Mouse (Mus musculus) adrenal gland, postnatal 4 days (tissue): Measurements from ENCODE around the gene Ctnna2. TPM values are rescaled to one million over a fixed set of nuclear protein-coding genes. Genes with fewer than 3 reads are reported as not detected.
A peak's percentile ranks its signal among the peaks of the same experiment; 100 is the strongest.

Experiments used
- DNase-seq, 2 experiments: peaks; one replicate each; pipeline ENCODE4 v3.0.0; 2021 to 2022; ENCODE audit warnings: low spot score in 2 of 2, mixed read lengths in 2 of 2
- total RNA-seq, 2 experiments: library from RNA; stranded (reverse); gene quantifications; 2 replicates each; pipeline ENCODE4 v1.2.3; 2021

Ctnna2 gene
- total RNA-seq, 2 experiments from 2014 or later: 7.0 to 10.1 TPM

DNA sequence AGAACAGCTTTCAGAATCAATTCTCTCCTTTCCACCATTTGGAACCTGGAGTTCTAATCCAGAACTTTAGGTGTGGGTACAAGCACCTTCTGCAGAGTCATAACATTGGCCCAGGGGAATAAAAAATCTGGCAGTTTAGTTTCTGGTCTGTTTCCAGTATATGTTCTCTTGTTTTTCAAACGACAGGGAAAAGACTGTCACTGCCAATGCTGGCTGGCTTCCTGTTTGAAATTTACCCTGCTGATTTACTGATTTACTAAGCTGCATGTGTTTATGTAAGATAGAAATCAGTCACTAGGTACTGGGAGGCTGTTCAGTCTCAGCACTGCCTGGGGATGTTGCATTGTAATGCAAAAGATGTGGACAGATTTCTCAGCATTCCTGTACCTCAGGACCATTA is 375.6 kb downstream of the Ctnna2 start:
- no peak for DNase-seq

DNA sequence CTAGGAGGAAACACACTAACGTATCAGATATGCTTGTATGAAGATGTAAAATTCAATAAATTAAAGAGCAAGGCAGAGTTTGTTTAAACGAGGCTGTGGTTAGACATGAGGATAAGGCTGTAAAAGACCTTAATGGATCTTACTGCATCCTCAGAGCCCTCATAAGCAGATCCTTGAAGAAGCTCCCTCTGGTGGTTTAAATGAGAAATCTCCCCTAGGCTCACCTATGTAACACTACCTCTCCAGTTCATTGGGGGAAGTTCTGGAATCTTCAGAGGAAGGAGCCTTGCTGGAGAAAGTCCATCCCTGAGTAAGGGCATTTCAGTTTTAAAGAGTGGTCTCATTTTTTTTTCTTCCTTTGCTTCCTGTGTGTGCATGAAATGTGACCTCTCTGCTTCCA is 380.3 kb downstream of the Ctnna2 start:
- DNase-seq: no peak

DNA sequence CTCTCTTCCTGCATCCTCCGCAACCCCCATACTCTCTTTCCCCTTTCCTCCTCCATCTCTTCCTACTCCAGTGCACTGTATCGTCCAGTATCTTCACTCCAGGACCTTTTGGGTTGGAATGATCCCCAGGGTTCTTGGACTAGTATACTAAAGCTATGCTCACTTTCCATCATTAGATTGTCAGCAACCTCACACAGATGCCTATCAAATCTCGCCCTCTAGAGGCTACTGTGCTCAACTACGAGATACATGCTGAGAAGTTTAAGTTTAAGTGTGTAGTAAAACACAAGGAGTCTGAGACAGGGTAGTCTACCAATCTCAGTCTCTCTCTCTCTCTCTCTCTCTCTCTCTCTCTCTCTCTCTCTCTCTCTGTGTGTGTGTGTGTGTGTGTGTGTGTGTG is 396.9 kb downstream of the Ctnna2 start:
- DNase-seq: no peak

DNA sequence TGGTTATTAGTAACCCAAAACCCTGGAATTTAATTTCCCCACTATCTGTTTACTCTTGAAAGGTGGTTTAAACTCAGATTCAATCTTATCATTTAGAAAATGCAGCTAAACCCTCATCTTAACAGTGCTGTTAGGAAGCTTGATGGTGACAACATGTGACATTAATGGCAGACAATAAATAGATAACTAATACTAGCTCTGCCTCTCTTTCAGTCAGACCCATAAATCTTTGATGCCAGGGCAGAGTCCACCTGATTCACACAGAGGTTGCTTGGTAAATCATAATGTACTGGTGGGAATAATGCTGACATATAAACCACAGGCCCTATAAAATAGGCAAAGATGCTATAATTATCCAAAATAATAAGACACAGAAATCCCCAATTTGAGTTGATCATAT is 398.6 kb downstream of the Ctnna2 start:
- DNase-seq: no peak

DNA sequence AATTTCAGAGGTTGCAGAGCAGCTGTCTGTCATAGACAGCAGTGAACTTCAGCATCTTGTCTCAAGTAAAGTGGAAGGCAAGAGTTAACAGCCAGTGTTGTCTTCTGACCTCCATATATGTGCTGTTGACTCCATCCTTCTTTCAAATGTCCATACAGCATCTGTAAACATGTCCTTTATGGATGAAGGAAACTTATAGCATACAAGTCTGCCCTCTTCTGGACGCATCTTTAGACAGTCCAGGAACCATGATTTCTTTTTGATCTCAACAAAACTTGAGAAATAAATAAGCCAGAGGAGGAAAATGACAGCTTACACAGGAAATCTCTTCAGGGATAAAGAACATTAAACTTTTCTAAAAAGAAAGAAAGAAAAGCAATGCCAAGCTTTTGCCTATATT is 400.9 kb downstream of the Ctnna2 start:
- DNase-seq: no peak

DNA sequence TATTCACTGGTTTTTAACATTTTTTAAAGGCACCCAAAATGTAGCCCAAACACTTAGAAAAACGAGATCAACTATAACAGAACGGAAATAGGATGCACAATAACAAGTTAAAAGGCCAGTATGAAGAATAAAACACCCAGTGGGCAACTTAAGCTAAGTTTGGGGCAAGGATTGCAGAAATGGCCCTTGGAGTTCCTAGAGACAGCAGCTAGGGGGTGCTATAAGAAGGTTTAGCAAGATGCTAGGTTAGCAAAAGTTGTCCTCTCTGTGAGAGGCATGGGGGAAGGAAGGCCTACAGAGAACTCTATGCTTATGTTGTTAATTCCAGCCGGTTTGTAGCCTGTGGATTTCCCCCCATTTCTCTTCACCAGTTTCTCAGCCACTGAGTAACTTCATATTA is 401.9 kb downstream of the Ctnna2 start:
- DNase-seq: no peak

DNA sequence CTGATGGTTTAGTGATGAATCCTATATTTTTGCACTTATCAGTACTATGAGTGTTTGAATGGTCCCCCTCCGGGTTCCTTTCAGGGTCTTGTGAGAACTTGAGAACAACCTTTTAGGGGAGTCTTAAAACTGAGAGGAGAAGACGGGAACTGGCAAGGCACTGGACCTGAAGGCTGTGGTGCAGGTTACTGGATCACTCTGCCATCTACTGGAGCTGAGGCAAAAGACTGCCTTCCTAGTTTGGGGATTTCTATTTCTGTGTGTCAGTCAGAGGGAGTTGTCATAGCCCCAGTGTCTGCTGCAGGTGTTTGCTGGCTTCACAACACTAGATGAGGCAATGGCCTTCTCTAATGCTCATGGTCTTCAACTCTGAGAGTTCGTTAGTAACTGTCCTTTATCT is 406.9 kb downstream of the Ctnna2 start:
- no peak for DNase-seq

DNA sequence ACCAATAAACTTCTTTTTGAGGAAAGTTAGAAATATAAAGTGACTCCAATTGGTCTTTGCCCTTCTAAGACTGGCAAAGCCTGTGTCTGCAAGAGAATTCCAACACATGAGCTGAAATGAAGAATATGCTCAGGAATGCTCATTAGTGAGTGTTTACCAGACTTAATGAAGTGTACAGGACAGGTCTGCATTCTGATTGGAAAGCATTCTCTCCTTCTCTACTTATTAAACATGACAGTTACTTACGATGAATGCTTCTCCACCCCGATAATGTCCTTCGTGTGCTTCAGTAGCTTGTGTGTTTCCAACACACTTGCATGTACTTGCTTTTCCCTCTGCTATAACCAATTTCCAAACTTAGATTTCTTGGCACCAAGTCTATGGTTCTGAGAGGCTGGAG is 409.6 kb downstream of the Ctnna2 start:
- no peak for DNase-seq

DNA sequence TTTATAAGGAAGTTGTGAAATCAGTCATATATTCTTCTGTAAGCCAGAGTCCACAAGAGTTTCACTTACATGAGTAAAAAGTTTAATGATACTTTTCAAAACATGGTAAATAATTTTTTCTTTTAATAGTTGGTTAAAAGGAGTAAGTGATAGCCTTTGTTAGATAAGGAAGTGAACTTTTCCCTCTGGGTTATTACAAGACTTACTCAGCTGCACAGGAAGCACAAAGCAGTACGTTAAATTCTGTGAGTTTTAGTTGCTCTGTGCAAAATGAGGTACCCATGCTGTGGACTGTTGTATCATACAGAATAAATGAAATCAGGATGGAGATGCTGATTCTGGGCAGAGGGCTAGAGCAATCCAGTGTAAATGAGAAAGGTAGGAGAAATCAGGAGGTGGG is 423.3 kb downstream of the Ctnna2 start:
- no peak for DNase-seq

DNA sequence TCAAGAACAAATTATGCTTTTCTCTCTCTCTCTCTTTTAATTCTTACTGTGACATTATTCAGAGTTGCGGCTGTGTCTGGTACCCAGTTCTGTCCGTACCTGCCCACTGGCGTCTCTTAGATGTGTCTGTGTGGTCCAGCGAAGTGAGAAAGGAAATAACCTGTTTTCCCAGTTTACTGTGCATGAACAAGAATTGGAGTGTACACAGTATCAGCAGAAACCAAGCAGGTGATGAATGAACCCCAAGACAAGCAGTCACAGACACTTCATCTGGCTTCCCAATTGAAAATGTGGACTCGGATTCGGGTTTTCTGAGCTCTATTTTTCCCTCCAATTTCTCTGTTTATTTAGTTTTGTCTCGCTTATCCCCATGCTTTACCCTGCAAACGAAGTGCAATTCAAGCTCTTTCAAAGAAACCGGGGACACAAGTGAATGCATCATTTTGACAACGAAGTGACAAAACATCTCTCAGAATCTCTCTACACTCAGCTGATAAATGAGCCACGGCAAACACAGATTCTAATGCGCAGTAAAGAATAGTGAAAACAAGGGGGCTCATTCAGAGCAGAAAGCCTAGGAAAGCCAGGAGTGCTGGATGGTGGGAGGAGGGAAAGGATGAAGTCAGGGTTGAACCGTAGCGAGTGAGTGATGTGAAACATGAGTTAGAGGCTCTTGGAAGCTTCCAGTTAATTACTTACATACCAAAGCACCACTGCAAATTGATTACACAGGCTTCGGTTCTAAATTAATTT is 442.3 kb downstream of the Ctnna2 start:
- no peak for DNase-seq

DNA sequence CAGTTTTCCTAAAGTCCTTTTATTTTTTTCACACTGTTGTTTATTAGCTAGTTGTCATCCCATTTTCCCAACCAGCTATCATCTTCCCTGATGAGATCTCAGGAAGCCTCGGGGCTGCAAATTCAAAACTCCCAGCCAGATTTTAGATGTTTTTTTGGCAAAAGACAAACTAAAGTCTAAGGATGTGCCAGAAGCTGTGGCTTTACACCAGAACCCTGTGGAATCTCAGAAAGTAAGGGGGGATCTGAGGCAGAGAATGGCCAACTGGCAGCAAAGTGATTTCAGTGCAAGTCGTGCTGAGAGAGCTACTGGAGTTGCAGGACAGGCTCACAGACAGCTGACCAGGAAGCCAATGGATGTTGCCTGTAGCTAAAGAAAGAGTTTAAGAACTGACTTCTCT is 451.9 kb downstream of the Ctnna2 start:
- no peak for DNase-seq

DNA sequence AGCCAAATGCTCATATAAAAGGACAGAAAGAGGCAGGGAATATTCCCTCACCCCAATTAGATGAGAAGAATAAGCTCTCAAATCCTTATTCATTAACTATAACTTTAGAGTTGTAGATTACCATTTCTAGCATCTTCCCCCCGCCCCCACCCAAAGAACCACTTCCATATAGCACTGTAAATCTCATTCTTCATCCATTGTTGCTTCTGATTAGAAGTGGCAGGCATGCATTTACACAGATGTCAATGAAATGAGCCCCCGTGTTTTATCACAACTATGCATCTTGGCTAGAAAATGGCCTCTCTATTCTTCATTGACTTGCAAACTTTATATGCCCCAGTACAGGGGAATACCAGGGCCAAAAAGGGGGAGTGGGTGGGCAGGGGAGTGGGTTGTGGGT is 457.7 kb downstream of the Ctnna2 start:
- DNase-seq: no peak

DNA sequence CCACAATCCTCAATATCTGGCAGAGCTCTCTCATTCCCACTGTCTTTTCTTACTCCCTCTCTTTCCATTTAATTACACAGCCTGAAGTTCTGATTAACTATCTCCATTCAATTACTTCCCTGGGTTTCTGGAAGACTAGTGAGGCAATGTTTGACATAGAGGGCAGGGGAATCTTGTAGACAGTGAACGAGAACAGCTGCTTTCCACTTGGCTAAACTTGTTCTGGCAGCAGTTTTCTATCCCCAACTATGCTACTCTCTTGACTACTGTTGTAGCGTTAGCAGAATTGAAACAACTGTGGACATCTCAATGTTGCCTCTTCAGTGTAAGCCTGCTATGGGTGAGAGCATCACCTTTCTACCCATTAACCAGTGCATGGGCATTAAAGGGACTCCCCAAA is 463.0 kb downstream of the Ctnna2 start:
- no peak for DNase-seq

DNA sequence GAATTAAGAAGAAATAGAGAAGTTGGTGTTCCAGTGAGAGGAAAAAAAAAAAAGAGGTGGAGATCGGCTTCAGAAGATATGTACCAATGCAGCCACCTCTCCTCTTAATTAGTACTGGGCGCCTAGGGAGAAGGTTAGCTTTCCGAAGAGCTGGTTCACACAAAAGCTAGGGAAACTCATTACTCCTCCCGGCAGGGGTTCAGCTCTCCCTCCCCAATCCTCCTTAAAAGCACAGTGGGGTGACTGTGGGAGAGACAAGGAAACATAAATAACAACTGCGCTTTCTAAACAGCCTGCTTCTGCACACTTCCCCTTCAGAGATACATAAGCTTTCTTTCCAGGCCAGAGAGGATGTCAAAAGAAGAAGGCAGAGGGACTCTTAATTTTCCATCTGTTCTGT is 467.7 kb downstream of the Ctnna2 start:
- no peak for DNase-seq

DNA sequence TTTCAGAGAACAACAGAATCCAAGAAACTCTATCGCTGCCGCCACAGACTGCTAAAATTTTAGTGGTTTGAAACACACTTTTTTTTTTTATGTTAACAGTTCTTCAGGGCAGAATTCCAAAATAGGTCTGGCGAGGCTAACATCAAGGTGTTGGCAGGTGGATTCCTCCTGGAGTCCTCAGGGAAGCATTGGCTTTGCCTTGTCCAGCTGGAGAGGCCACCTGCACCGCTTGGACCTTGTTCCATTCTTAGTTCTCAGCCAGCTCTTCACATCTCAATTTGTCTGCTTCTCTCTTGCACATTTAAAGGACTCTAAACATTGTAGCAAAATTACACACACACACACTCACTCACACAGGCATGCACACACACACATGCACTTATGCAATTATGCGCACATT is 487.8 kb downstream of the Ctnna2 start:
- no peak for DNase-seq

DNA sequence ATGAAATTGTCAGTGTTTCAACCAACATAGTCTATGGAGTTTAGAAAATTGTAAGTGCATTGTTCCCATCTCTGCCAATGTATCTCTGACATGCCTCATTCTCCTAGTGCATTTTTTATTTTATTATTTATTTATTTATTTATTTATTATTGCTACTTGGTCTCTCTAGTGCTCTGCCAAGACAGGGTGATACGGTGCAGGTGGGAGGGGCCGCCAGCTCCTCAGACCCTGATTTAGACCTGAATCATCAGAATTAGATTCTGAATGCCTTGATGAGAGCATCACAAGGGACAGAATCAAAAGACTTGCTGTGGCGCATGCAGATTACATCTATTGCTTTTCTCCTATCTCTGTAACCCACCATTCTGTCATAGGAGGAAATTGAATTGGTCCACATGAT is 492.8 kb downstream of the Ctnna2 start:
- DNase-seq: no peak

DNA sequence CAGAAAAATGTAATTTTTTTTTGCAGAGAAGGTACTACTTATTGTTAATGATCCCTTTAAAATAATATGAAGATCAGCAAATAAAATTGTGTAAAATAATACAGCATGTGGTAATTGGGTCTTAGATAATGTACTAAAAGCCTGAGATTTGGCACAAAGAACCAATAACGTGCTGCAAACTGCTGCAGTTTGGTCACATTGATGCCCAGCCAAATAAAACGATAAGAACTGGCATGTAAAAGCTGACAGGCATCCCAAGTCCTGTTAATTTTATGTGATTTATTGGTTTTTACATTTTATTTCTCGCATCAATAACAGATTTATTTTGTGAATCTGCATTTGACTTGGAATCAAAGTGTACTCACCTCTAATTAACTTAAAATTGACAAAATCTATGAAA is 497.4 kb downstream of the Ctnna2 start:
- DNase-seq: no peak

DNA sequence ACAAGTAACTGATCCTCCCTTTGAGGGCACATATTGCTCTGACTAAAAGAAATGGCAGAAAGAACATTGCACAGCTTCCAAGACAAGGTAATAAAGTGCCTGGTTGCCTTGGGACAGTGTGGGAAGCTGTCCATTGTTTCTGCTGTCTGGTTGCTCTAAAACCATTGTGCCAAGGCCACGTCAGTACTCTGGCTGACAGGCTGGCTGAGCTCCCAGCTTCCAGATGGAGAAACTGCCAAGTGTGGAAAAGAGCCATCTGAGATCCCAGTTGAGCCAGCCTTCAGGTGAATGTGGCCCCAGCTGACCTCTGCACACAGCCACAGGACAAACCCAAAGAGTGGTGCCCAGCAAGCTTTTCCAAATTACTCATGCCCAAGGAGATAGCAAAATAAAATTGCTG is 504.1 kb downstream of the Ctnna2 start:
- DNase-seq: peak in 1 of 2 experiments; percentile 6

DNA sequence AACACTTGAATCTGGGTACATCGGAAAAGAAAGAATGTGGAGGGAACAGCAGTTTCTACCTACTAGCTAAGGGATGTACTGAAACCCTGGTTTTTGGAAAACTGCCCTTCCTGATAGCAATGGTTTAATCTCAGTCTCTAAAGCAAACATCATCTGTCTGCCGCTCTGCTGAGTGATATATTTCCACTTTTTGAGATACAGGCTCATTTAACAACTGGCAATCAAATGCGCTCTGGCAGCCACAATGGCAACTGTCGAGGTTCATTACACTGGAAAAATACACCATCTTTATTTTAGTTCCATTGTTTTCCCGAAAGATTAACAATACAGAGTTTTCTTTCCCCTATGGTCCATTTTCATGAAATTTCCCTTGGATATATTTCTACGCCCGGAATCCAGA is 506.2 kb downstream of the Ctnna2 start:
- no peak for DNase-seq

DNA sequence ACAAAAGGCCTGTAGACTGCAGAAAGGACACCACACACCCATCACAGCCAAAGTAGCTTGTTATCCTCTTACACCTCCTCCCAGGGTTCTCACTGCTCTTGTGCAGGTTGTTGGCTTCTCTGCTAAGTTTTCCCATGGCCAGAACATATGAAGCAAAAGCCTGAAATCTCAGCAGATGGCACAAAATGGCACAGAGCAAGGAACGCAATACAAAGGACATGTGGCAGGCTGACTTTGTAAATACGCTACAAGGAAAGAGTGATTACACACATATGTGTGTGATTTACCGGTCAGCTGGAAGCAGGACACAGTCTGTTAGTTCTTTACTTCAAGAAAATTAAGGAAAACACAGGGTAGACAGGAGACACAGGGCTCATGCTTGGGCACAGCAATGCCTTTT is 511.4 kb downstream of the Ctnna2 start:
- no peak for DNase-seq

DNA sequence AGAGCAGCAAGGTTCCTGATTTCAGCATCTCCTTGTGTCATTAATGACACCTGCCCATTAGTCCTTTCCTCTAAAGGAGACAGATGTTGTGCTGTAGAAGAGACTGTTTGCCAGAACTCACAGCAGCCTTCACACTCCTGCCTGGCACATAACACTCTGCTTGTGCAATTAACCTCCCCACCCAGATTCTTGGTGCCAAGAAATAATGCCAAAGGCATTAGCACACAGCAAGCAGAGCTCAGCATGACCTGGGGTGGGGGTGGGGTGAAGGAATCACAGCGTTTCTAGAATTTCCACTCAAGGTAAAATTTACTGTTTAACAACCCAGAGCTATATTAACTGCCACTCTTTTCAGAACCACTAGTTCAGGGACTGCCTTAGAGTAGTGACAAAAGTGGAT is 516.8 kb downstream of the Ctnna2 start:
- DNase-seq: no peak

DNA sequence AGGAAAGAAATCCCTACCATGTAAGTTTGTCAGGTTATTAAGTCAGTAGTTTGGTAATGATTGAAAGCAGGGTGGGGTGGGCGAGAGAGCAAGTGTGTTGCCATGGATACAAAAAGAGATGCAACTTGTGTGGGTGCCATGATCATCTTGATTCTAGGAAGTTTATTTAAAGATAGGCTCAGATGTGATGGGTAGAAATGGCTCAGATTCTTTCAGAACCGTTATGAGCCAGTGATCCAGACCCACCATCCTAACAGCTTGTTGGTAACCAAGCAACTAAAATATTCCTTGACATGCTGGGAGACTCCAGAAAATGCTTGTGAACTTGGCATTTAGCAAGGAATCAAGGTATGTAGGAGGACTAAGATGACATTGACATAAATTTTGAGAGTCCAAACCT is 521.6 kb downstream of the Ctnna2 start:
- no peak for DNase-seq

DNA sequence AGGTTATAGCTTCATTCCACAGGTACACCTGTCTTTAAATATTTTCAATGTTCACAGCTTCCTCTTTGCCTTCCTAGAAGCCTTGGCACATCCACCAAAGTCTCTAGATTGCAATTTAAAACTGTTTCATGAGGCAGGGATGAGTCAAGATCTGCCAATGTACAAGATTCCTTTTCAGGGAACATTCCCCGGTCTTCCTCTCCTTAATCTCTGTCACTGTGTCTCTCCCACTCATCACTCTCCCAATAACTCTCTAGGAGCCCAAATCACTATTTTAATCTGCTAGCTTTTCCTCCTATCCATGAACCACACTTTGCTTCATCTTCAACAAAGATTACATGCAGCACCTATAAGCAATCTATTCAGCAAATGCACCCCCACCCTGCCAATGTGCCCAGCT is 532.6 kb downstream of the Ctnna2 start:
- no peak for DNase-seq

DNA sequence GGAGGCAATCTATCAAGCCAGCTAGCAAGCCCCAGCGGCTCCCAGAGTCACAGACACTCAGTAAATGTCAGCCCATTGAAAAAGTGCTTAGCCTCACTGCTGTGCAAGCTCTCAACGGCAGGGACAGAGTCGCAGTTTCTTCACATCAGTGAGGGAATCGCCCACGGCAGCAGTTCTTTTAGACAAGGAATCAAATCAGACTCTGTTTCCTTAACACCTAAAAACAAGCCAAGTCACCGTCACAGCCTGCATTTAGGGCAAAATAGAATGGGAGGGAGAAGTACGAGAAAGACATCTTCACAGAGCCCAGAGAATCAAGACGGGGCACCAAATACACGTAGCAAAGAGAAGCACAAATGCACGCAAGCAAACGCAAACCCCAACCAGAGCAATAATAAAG is 535.6 kb downstream of the Ctnna2 start:
- no peak for DNase-seq
